ENCODE assay signal across 8 mouse cellular contexts in the genomic region with DNA sequence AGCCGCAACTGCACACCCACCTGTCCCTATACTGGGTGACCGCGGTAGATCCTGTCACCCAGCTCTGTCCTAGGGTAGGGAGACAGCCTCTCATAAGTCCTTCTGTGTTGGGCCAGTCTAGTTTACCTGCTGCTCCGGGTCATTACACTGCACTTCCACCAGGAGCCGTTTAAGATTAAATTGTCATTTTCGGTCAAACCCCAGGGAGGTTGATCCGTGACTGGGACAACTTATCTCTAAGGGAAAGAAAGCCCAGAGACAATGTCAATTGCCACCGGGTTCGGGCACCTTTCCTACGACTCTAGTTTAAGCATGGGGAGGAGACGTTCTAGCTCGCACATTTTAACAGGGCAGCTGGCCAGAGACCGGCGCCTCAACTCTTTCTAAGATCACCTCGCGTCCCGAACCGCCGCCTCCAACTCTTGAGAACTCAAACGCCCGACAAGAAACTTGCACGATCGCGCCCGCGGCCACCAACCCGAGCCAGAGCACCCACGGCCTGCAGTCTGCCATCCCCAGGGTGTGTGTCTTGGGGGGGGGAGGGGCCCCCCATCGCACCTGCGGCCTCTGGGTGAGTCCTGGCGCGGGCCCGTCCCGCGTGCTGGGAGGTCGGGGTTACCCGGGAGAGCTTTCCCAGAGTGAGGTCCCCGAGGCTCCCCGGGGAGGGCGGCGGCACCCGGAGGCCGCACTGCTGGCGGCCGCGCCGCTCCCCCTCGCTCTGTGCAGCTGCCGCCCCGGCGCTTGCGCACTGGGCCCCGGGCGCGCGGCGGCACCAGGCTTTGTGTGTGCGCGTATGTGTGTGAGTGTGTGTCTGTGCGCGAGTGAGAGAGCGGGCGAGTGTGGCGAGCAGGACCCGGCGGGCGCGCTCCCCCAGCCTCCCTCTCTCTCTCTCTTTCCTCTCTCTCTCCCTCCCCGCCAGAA. TPM values are rescaled to one million over a fixed set of nuclear protein-coding genes. Genes with fewer than 3 reads are reported as not detected.
DNase-seq lines count a peak whose midpoint lies in the region; ATAC-seq lines count a peak whose summit lies in the region.

Gene Bcl7a (plus strand): TSS at position 128 of the 921 bp plus-strand sequence.

- H3K9me3 ChIP-seq in hindbrain, embryonic 15.5 days = no peaks in the 10 kb centered on the region

- ATAC-seq in hindbrain, embryonic 15.5 days (ENCODE audit: low FRiP score, low read depth) = peak; percentile 86

- no peaks in the 10 kb centered on the region for H3K36me3 ChIP-seq in hindbrain, embryonic 15.5 days

- H3K9ac ChIP-seq in hindbrain, embryonic 15.5 days = peak within 1 kb of the TSS; percentile 96

- H3K4me2 ChIP-seq in hindbrain, embryonic 15.5 days = peak within 1 kb of the TSS; percentile 93

- no peaks in the 10 kb centered on the region for H3K27me3 ChIP-seq in hindbrain, embryonic 15.5 days

- H3K27ac ChIP-seq in hindbrain, embryonic 15.5 days (replicated peaks) = peak within 1 kb of the TSS; percentile 99

- WGBS in hindbrain, embryonic 15.5 days = under 1% methylated on average over 69 of the region's 69 CpGs

- DNase-seq in WW6 (ENCODE audit: low read depth, low spot score) = peak; percentile 71
- peak; percentile 90 to 93 for DNase-seq in cerebellum, postnatal 36 days
- peak; percentile 89 for DNase-seq in gastrocnemius, adult 18-20 months (ENCODE audit: low spot score)
- DNase-seq in layer of hippocampus, postnatal 36 days = peak; percentile 95 to 96
- peak; percentile 88 for DNase-seq in lung, postnatal 25 days (ENCODE audit: low spot score)
- peak; percentile 92 for DNase-seq in retina, embryonic 14.5 days (ENCODE audit: low spot score)
- DNase-seq in thymus, postnatal 36 days = peak; percentile 94

- H3K4me1 ChIP-seq in hindbrain, embryonic 15.5 days (replicated peaks) = peaks cover 35% of the 10 kb centered on the region

- peak within 1 kb of the TSS; percentile 86 for H3K4me3 ChIP-seq in hindbrain, embryonic 15.5 days

RNA-seq across cellular contexts. Expression of gene Bcl7a, which starts in this region (rescaled TPM):
- total RNA-seq in gastrocnemius, adult 18-20 months (2021) = 10 to 100 TPM in 1 of 2 experiments, 1 to 10 TPM in 1; 9.4 to 10.5 TPM
- polyA plus RNA-seq in hindbrain, embryonic 15.5 days (2015; fragmentation: Nextera tagmentation; extraction: Ambion mirVana) = 38.7 and 40.0 TPM in 2 replicates
- 10 to 100 TPM; 61.7 to 66.0 TPM for total RNA-seq in layer of hippocampus, postnatal 36 days (2021)

Comparison
In these comparisons a context has a peak if more than half of its experiments do, and no peak if none do; other contexts are left out.
1. Peak in every context shown above with its lines: DNase-seq, ATAC-seq, H3K4me3 ChIP-seq and H3K27ac ChIP-seq.
2. RNA of gene Bcl7a (total RNA-seq): 61.7 to 66.0 TPM in layer of hippocampus, postnatal 36 days; 9.4 to 10.5 TPM in gastrocnemius, adult 18-20 months; every median in the first group is over 4 times any median in the second.